Mouse (Mus musculus) common myeloid progenitor, adult 5-6 weeks (primary cell): ENCODE data around the gene S100b. TPM values are rescaled to one million over a fixed set of nuclear protein-coding genes. Genes with fewer than 3 reads are reported as not detected.

Experiments
- ATAC-seq: replicated peaks from 2 replicates; pipeline ENCODE4 v1.8.0; 2016; ENCODE audit warnings: low read depth, mild to moderate bottlenecking, moderate TSS enrichment, inconsistent platforms; ENCODE audit not compliant: poor library complexity, severe bottlenecking
- total RNA-seq: library from RNA; stranded (forward); fragments of 200-1000, 187-1606 nt; gene quantifications from 2 replicates; pipeline ENCODE4 v1.2.3, GENCODE M21; 2017

S100b gene
- total RNA-seq, 1 experiment from 2014 or later = not detected

GRCm38 (mm10) chr10:76259566-76260232 is 6.0 kb downstream of the S100b start:
- no peak for ATAC-seq

GRCm38 (mm10) chr10:76260358-76261059 is 6.9 kb downstream of the S100b start:
- ATAC-seq = no peak

- no peak for ATAC-seq
Observed at GRCm38 (mm10) chr10:76261447-76261846, 7.8 kb downstream of the S100b start.

- ATAC-seq = no peak
Observed at GRCm38 (mm10) chr10:76262431-76262830, 8.8 kb downstream of the S100b start.

- ATAC-seq = peak; percentile 98
Observed at GRCm38 (mm10) chr10:76271238-76271637, 17.6 kb downstream of the S100b start.

- no peak for ATAC-seq
Observed at GRCm38 (mm10) chr10:76275256-76275655, 21.6 kb downstream of the S100b start.

- ATAC-seq = no peak
Observed at GRCm38 (mm10) chr10:76278541-76279097, 25.0 kb downstream of the S100b start.

GRCm38 (mm10) chr10:76288268-76288993 is 34.8 kb downstream of the S100b start:
- no peak for ATAC-seq

GRCm38 (mm10) chr10:76289052-76289451 is 35.4 kb downstream of the S100b start:
- no peak for ATAC-seq

GRCm38 (mm10) chr10:76289936-76290671 is 36.5 kb downstream of the S100b start:
- peak; percentile 57; the same call in 1 of the 2 replicates for ATAC-seq

GRCm38 (mm10) chr10:76293222-76293621 is 39.6 kb downstream of the S100b start:
- ATAC-seq = no peak; the same call in 1 of the 2 replicates

- no peak for ATAC-seq
Observed at GRCm38 (mm10) chr10:76300133-76300532, 46.5 kb downstream of the S100b start.

- peak; percentile 92 for ATAC-seq
Observed at GRCm38 (mm10) chr10:76306738-76307137, 53.1 kb downstream of the S100b start.

Other genes starting within 250 kb of the S100b start
- gene Zfp280b, start 221.2 kb upstream of the S100b start, total RNA-seq = 10.1 and 13.1 TPM in 2 replicates
- gene Slc5a4b, start 142.9 kb upstream of the S100b start, total RNA-seq = not detected in 2 replicates
- not detected in 2 replicates for gene Slc5a4a, start 106.4 kb upstream of the S100b start, total RNA-seq
- gene Prmt2, start 16.0 kb upstream of the S100b start, total RNA-seq = 1.5 and 2.1 TPM in 2 replicates
- 2.6 and 3.1 TPM in 2 replicates for gene Dip2a, start 91.4 kb downstream of the S100b start, total RNA-seq
- 9.6 TPM in 1 of 2 replicates, not detected in the other for gene AC141477.1, start 186.6 kb downstream of the S100b start, total RNA-seq
- gene Pcnt, start 188.9 kb downstream of the S100b start, total RNA-seq = 70.6 and 77.7 TPM in 2 replicates
- not detected in 2 replicates for gene 2610028H24Rik, start 195.2 kb downstream of the S100b start, total RNA-seq
- gene Mcm3ap, start 215.1 kb downstream of the S100b start, total RNA-seq = 95.8 and 110 TPM in 2 replicates
- gene Ybey, start 215.3 kb downstream of the S100b start, total RNA-seq = 5.3 and 8.8 TPM in 2 replicates